Mouse (Mus musculus): Measurements from ENCODE around the gene Snrpa. TPM values are rescaled to one million over a fixed set of nuclear protein-coding genes. Genes with fewer than 3 reads are reported as not detected.
"Not testable (repeated sequence)": the region's sequence is repeated elsewhere in the genome, so short reads cannot be mapped to it uniquely, and the experiment has no call there.

Gene Snrpa
- polyA plus RNA-seq (2015; fragmentation: Nextera tagmentation; extraction: Ambion mirVana): 82.2 and 82.7 TPM in 2 replicates

DNA sequence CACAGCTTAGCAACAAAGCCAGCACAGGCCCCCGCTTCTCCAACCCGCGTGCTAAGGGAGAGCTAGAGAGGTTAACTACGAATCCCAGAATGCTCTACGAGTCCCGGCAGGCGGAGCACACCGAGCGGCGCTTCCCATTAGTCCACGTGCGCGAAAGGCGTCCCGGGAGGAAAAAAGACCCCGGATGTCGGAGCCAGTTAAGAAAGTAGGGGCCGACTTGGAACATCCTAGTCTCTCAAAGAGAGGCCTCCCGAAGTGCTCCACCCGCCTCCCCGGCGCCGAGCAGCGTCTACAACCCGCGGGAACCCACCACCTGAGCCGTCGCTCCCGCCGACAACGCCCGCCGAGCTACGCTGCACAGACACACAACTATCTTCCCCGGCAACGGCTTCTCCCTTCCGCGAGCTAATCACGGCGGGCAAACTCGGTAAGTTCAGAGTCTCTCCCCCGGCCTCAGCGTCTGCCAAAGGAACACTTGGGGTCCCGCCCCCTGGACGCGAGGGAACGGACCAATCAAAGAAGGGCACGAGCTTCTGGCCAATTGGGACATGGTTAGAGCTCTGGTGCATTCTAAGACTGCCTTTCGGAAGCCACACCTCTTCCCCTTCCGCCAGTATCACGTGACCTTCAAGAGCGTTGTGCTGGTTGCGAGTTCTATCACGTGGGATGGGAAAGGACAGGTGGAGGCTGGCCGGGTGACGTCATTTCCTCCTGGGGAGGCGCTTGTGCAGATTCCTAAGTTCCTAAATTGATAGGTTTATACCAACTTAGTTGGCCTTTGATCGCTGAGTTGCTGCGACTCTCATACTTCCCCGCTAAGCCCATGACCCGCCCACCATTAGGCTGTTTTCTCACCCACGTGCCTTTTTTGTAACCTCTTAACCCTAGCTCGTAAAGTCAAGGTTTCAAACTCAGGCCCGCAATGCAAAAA lies at the start of gene Snrpa, which contains the start of gene BC024978:
Gene Snrpa, minus strand, starts transcription at position 591 of the 931 bp plus-strand sequence.
Gene BC024978, plus strand, starts transcription at position 101 of the 931 bp plus-strand sequence.
- Histone ChIP-seq H3K4me1 (replicated peaks; ENCODE audit: control insufficient read depth, insufficient read depth) (peaks cover 4% of the 10 kb centered on the region), H3K27me3 (ENCODE audit: control insufficient read depth, insufficient read depth, low read length) (no peaks in the 10 kb centered on the region), H3K36me3 (ENCODE audit: control insufficient read depth, insufficient read depth, low read length) (peaks cover 15% of the 10 kb centered on the region), H3K4me3 (ENCODE audit: low read depth, low read length) (peak within 1 kb of the TSS; percentile 77), H3K27ac (replicated peaks) (peak within 1 kb of the TSS; percentile 100), H3K9ac (ENCODE audit: low read length) (peak within 1 kb of the TSS; percentile 92), H3K9me3 (ENCODE audit: control insufficient read depth, low read length) (no peaks in the 10 kb centered on the region), H3K4me2 (replicated peaks; ENCODE audit: low read depth) (peak within 1 kb of the TSS; percentile 63)
- peak; percentile 15; the same call in 1 of the 2 replicates for TF ChIP-seq CTCF (IDR thresholded peaks at IDR 0.05; ENCODE audit: low read depth)
- TF ChIP-seq EP300 (optimal IDR thresholded peaks at IDR 0.05): no peak
- peak; percentile 96 for DNase-seq (ENCODE audit: low spot score)
- ATAC-seq (ENCODE audit: low FRiP score, low TSS enrichment): peak; percentile 99
- WGBS: under 1% methylated on average over 63 of the region's 64 CpGs

- 86% methylated on average over 2 of the region's 2 CpGs for WGBS
- DNase-seq (ENCODE audit: low spot score); H3K9ac ChIP-seq (ENCODE audit: low read length); ATAC-seq (ENCODE audit: low FRiP score, low TSS enrichment); H3K27ac ChIP-seq (replicated peaks); H3K4me1 ChIP-seq (replicated peaks; ENCODE audit: control insufficient read depth, insufficient read depth); H3K9me3 ChIP-seq (ENCODE audit: control insufficient read depth, low read length); H3K27me3 ChIP-seq (ENCODE audit: control insufficient read depth, insufficient read depth, low read length); H3K4me2 ChIP-seq (replicated peaks; ENCODE audit: low read depth); H3K4me3 ChIP-seq (ENCODE audit: low read depth, low read length): not testable (repeated sequence)
- peaks cover 17% of the 10 kb centered on the region; the same call in 1 of the 2 replicates for H3K36me3 ChIP-seq (ENCODE audit: control insufficient read depth, insufficient read depth, low read length)
- TF ChIP-seq CTCF (IDR thresholded peaks at IDR 0.05; ENCODE audit: low read depth): peak; percentile 57
These were observed 48.0 kb upstream of the Snrpa start for GRCm38 (mm10) chr7:27244088-27244487.

DNA sequence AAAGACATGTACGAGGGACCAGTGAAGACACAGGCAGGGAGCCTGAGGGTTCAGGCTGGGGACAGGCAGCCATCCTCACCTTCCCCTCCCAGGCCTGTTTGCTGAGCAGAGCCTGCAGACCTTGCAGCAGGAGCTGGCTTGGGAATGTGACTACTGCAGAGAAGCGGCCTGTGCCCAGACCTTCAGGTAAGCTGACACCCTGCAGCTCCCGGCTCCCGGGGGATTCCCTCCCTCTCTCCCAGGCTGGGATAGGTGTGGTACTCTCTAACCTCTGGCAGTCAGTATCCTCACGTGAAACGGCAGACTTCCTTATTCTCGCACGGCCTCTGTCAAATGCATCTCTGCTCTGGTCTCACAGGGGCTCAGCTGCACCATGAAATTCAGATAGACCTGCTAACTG lies 47.1 kb upstream of the Snrpa start:
- Histone ChIP-seq H3K4me2 (replicated peaks; ENCODE audit: low read depth) (no peak overlapping the region), H3K27ac (replicated peaks) (no peak overlapping the region), H3K9ac (ENCODE audit: low read length) (no peak overlapping the region), H3K4me1 (replicated peaks; ENCODE audit: control insufficient read depth, insufficient read depth) (no peaks in the 10 kb centered on the region), H3K27me3 (ENCODE audit: control insufficient read depth, insufficient read depth, low read length) (no peaks in the 10 kb centered on the region), H3K36me3 (ENCODE audit: control insufficient read depth, insufficient read depth, low read length) (peaks cover 17% of the 10 kb centered on the region; the same call in 1 of the 2 replicates), H3K4me3 (ENCODE audit: low read depth, low read length) (no peak overlapping the region), H3K9me3 (ENCODE audit: control insufficient read depth, low read length) (no peaks in the 10 kb centered on the region)
- ATAC-seq (ENCODE audit: low FRiP score, low TSS enrichment): no peak
- WGBS: 47% methylated on average over 8 of the region's 8 CpGs
- TF ChIP-seq EP300 (optimal IDR thresholded peaks at IDR 0.05) (no peak), CTCF (IDR thresholded peaks at IDR 0.05; ENCODE audit: low read depth) (no peak)
- DNase-seq (ENCODE audit: low spot score): no peak

DNA sequence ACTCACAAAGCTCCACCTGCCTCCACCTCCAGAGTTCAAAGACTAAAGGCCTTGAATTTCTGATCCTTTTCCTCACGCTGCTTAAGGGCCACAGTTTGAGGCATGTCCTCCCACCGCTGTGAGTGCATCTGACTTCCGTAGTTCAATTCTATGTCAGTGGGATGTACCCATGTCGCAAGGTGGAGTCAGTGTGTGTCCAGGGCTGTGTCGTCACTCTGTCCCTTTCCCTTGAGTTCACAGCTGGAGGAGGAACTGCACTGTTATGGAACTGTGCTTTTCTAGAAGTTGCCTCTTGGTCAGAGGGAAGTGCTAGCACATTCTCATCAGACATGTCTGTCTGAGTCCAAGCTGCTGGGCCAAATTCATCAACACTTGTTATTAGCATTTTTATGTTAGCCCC lies 42.5 kb upstream of the Snrpa start:
- no peak for ATAC-seq (ENCODE audit: low FRiP score, low TSS enrichment)
- WGBS: 87% methylated on average over 5 of the region's 5 CpGs

DNA sequence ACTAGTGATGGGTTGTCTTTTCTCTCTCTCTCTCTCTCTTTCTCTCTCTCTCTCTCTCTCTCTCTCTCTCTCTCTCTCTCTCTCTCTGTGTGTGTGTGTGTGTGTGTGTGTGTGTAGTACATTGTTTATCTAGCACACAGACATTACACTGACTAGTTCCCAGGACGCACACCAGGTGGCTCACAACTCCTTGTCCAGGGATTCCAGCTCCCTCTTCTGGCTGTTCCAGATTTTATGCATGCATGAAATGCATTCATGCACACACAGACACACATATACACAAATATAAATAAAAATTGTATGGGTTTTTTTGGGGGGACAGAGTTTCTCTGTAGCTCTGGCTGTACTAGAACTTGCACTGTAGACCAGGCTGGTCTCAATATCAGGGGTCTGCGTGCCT lies 41.5 kb upstream of the Snrpa start:
- H3K27me3 ChIP-seq (ENCODE audit: control insufficient read depth, insufficient read depth, low read length): no peaks in the 10 kb centered on the region
- no peak overlapping the region for H3K4me3 ChIP-seq (ENCODE audit: low read depth, low read length)
- H3K9me3 ChIP-seq (ENCODE audit: control insufficient read depth, low read length): no peaks in the 10 kb centered on the region
- no peak overlapping the region for H3K27ac ChIP-seq (replicated peaks)
- no peak for DNase-seq (ENCODE audit: low spot score)
- no peak overlapping the region for H3K4me2 ChIP-seq (replicated peaks; ENCODE audit: low read depth)
- peaks cover 3% of the 10 kb centered on the region; the same call in 1 of the 2 replicates for H3K4me1 ChIP-seq (replicated peaks; ENCODE audit: control insufficient read depth, insufficient read depth)
- no peak for TF ChIP-seq EP300 (optimal IDR thresholded peaks at IDR 0.05)
- TF ChIP-seq CTCF (IDR thresholded peaks at IDR 0.05; ENCODE audit: low read depth): peak; percentile 64
- no peak for ATAC-seq (ENCODE audit: low FRiP score, low TSS enrichment)
- no peak overlapping the region for H3K9ac ChIP-seq (ENCODE audit: low read length)
- 81% methylated on average over 2 of the region's 2 CpGs for WGBS
- peaks cover 13% of the 10 kb centered on the region; the same call in 1 of the 2 replicates for H3K36me3 ChIP-seq (ENCODE audit: control insufficient read depth, insufficient read depth, low read length)

More for the DNA sequence above, 42.5 kb upstream of the Snrpa start:
- no peak overlapping the region for H3K4me2 ChIP-seq (replicated peaks; ENCODE audit: low read depth)
- no peak overlapping the region for H3K27ac ChIP-seq (replicated peaks)
- no peak for TF ChIP-seq CTCF (IDR thresholded peaks at IDR 0.05; ENCODE audit: low read depth)
- TF ChIP-seq EP300 (optimal IDR thresholded peaks at IDR 0.05): no peak
- H3K9me3 ChIP-seq (ENCODE audit: control insufficient read depth, low read length): no peaks in the 10 kb centered on the region
- peaks cover 2% of the 10 kb centered on the region; the same call in 1 of the 2 replicates for H3K4me1 ChIP-seq (replicated peaks; ENCODE audit: control insufficient read depth, insufficient read depth)
- no peak for DNase-seq (ENCODE audit: low spot score)
- H3K27me3 ChIP-seq (ENCODE audit: control insufficient read depth, insufficient read depth, low read length): no peaks in the 10 kb centered on the region
- H3K9ac ChIP-seq (ENCODE audit: low read length): no peak overlapping the region
- peaks cover 13% of the 10 kb centered on the region; the same call in 1 of the 2 replicates for H3K36me3 ChIP-seq (ENCODE audit: control insufficient read depth, insufficient read depth, low read length)
- no peak overlapping the region for H3K4me3 ChIP-seq (ENCODE audit: low read depth, low read length)
